Mouse (Mus musculus) hindbrain, embryonic 13.5 days (tissue): Measurements from ENCODE around the gene Tmem14a. TPM values are rescaled to one million over a fixed set of nuclear protein-coding genes. Genes with fewer than 3 reads are reported as not detected.
"Not testable (repeated sequence)": the region's sequence is repeated elsewhere in the genome, so short reads cannot be mapped to it uniquely, and the experiment has no call there.

Experiments
- ATAC-seq: fragments of 200-750 bp; cut with Nextera tagmentation; 2 replicates; pipeline ENCODE4 v1.8.0; 2017; ENCODE audit warnings: moderate TSS enrichment; ENCODE audit not compliant: low FRiP score
- H3K27ac ChIP-seq: fragments of 300-500 bp; sonication (generic); 2 replicates; pipeline ENCODE4 v1.5.1; 2015; ENCODE audit warnings: inconsistent platforms, mild to moderate bottlenecking, moderate library complexity
- H3K27me3 ChIP-seq: fragments of 300-500 bp; sonication (generic); 2 replicates; pipeline ENCODE4 v1.6.1; 2015; ENCODE audit warnings: mild to moderate bottlenecking, inconsistent platforms
- H3K36me3 ChIP-seq: fragments of 300-500 bp; sonication (generic); 2 replicates; pipeline ENCODE4 v1.6.1; 2015; ENCODE audit warnings: mild to moderate bottlenecking, inconsistent platforms
- H3K4me1 ChIP-seq: fragments of 300-500 bp; sonication (generic); replicated peaks from 2 replicates; pipeline ENCODE4 v1.6.1; 2015; ENCODE audit warnings: inconsistent platforms
- H3K4me2 ChIP-seq: fragments of 300-500 bp; sonication (generic); 2 replicates; pipeline ENCODE4 v1.6.1; 2015; ENCODE audit warnings: inconsistent platforms, mild to moderate bottlenecking, moderate library complexity
- H3K4me3 ChIP-seq: fragments of 300-500 bp; sonication (generic); 2 replicates; pipeline ENCODE4 v1.5.1; 2015; ENCODE audit warnings: mild to moderate bottlenecking, inconsistent platforms
- H3K9ac ChIP-seq: fragments of 300-500 bp; sonication (generic); 2 replicates; pipeline ENCODE4 v1.6.1; 2015; ENCODE audit warnings: mild to moderate bottlenecking, inconsistent platforms
- H3K9me3 ChIP-seq: fragments of 300-500 bp; sonication (generic); 2 replicates; pipeline ENCODE4 v1.6.1; 2016; ENCODE audit warnings: inconsistent platforms
- WGBS: fragments of 180-500 bp; shearing (Covaris S2); methylation state at CpG from one replicate; pipeline ENCODE4 v1.1.7; 2015; 5-methylcytosine and 5-hydroxymethylcytosine counted together
- polyA plus RNA-seq: library from polyadenylated mRNA; unstranded; fragments of >200 nt; fragmentation: Nextera tagmentation; extraction: Ambion mirVana; gene quantifications from 2 replicates; pipeline ENCODE4 v1.2.1, GENCODE M21; 2015

The Tmem14a gene
- polyA plus RNA-seq = 18.5 TPM in 2 replicates

DNA sequence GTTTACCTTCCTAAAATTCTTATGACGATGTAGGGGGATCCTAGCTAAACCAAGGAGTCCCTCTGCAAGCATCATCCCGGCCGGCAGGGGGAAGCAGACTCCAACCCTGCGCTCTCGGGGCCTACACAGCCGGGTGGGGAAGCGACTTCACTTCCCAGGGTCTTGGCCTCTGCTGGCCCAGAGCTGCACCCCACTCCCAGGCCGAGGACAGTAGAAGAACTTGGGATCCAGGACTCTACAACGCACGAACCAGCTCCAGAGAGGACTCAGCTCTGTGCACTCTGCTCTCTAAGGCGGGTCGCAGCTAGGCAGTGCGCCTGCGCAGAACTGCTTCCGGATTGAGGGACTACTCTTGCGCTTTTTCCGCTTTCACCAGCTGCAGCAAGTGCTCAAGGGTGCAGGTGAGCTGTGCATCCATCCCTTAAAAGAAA is at the start of gene Tmem14a:
TSS of gene Tmem14a (plus strand) at position 87 of the 431 bp plus-strand sequence.
- no peaks in the 10 kb centered on the region for H3K9me3 ChIP-seq
- no peaks in the 10 kb centered on the region for H3K27me3 ChIP-seq
- WGBS = under 1% methylated on average over 17 of the region's 17 CpGs
- peak within 1 kb of the TSS; percentile 54 for H3K4me3 ChIP-seq
- H3K4me2 ChIP-seq = peak within 1 kb of the TSS; percentile 72
- peak within 1 kb of the TSS; percentile 83 for H3K9ac ChIP-seq
- peak within 1 kb of the TSS; percentile 30; the same call in 1 of the 2 replicates for H3K27ac ChIP-seq
- peaks cover 9% of the 10 kb centered on the region for H3K4me1 ChIP-seq
- no peaks in the 10 kb centered on the region for H3K36me3 ChIP-seq
- peak; percentile 96 for ATAC-seq

- no peaks in the 10 kb centered on the region for H3K36me3 ChIP-seq
Observed at GRCm38 (mm10) chr1:21185196-21185595, 33.2 kb upstream of the Tmem14a start.

GRCm38 (mm10) chr1:21206241-21206640 is 12.1 kb upstream of the Tmem14a start:
- Histone ChIP-seq H3K9ac (no peak overlapping the region), H3K4me1 (no peaks in the 10 kb centered on the region), H3K27me3 (no peaks in the 10 kb centered on the region), H3K4me2 (no peak overlapping the region), H3K4me3 (no peak overlapping the region), H3K27ac (no peak overlapping the region), H3K36me3 (no peaks in the 10 kb centered on the region), H3K9me3 (no peaks in the 10 kb centered on the region)
- no peak for ATAC-seq
- 88% methylated on average over 1 of the region's 1 CpGs for WGBS

More at GRCm38 (mm10) chr1:21185196-21185595, 33.2 kb upstream of the Tmem14a start:
- Histone ChIP-seq H3K4me3 (no peak overlapping the region), H3K27ac (no peak overlapping the region), H3K9me3 (no peaks in the 10 kb centered on the region), H3K27me3 (no peaks in the 10 kb centered on the region), H3K9ac (no peak overlapping the region), H3K4me2 (no peak overlapping the region), H3K4me1 (no peaks in the 10 kb centered on the region)
- no peak for ATAC-seq
- 98% methylated on average over 6 of the region's 6 CpGs for WGBS

- not testable (repeated sequence) for H3K4me1 ChIP-seq, H3K4me3 ChIP-seq, H3K9ac ChIP-seq, H3K9me3 ChIP-seq, H3K27me3 ChIP-seq, H3K27ac ChIP-seq, H3K36me3 ChIP-seq, ATAC-seq, H3K4me2 ChIP-seq
- WGBS = 23% methylated on average over 3 of the region's 3 CpGs
Observed at GRCm38 (mm10) chr1:21213537-21213936, 4.8 kb upstream of the Tmem14a start.

DNA sequence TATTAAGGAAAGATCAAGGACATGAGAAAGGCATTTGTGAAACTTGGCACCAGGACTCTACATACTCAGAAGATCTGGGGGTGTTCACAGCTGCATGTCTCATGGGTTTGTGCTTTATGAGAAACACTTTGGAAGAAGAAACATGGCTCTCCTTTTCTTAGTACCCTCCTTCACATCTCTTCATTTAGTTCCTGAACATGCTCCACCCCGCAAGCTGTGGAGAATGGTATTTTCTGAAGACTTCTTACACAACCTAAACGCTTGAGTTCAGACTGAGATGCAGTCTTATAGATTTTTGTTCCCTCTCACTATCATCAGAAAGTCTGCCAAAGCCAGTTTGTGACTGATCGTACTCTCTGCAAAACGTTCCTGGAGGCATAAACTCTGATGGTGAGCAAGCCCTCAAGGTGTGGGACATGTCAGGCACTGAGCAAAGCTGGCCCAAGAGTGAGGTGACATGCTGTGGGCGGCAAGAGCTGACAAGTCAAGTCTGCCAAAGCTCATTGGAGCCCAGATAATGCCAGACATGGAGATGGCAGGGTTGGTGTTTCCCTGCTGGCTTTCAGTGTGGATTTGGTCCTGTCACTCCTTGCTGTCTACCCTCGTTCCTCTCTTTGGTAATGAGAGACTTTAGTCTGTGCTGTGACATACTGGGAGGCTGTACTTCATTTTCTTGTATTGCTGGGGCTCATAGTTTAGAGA is 4.2 kb upstream of the Tmem14a start:
- H3K4me1 ChIP-seq, H3K36me3 ChIP-seq, H3K4me2 ChIP-seq, H3K27me3 ChIP-seq, H3K9ac ChIP-seq, H3K9me3 ChIP-seq, H3K27ac ChIP-seq, H3K4me3 ChIP-seq, ATAC-seq: not testable (repeated sequence)
- 82% methylated on average over 6 of the region's 6 CpGs for WGBS

- Histone ChIP-seq H3K4me2 (no peak overlapping the region), H3K4me1 (no peaks in the 10 kb centered on the region), H3K27me3 (no peaks in the 10 kb centered on the region), H3K36me3 (peaks cover 14% of the 10 kb centered on the region), H3K4me3 (no peak overlapping the region), H3K9ac (no peak overlapping the region), H3K27ac (no peak overlapping the region), H3K9me3 (no peaks in the 10 kb centered on the region)
- no peak for ATAC-seq
- WGBS = 86% methylated on average over 6 of the region's 6 CpGs
Observed at GRCm38 (mm10) chr1:21227756-21228395, 9.5 kb downstream of the Tmem14a start.

GRCm38 (mm10) chr1:21228740-21229722 is 10.7 kb downstream of the Tmem14a start:
- H3K27me3 ChIP-seq, H3K4me1 ChIP-seq, H3K9me3 ChIP-seq, H3K4me2 ChIP-seq, H3K4me3 ChIP-seq, H3K9ac ChIP-seq, ATAC-seq, H3K27ac ChIP-seq: not testable (repeated sequence)
- H3K36me3 ChIP-seq = peaks cover 14% of the 10 kb centered on the region
- WGBS = 82% methylated on average over 15 of the region's 15 CpGs

DNA sequence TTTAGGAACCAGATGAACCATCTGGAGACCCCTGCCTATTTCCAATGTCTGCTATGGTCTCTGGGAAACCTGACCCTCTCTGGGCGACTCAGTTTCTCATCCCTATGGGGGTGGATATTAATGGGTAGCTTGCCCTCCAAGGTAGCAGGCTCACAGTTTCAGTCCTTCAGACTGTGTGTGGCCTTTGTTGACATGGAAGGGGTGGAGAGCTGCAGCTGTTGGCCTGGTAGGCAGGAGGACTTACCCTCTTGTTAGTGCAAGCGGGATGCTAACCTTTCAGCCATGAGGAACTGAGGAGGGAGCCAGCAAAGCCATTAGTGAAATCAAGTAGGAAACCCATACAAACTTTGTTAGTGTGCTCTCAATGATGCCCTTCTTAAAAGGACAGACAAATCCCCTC is 12.0 kb downstream of the Tmem14a start:
- Histone ChIP-seq H3K9ac (no peak overlapping the region), H3K4me1 (no peaks in the 10 kb centered on the region), H3K36me3 (peaks cover 14% of the 10 kb centered on the region), H3K27ac (no peak overlapping the region), H3K27me3 (no peaks in the 10 kb centered on the region), H3K9me3 (no peaks in the 10 kb centered on the region), H3K4me3 (no peak overlapping the region), H3K4me2 (no peak overlapping the region)
- 84% methylated on average over 2 of the region's 2 CpGs for WGBS
- ATAC-seq = no peak

- WGBS = 59% methylated on average over 5 of the region's 5 CpGs
- no peak for ATAC-seq
Observed at GRCm38 (mm10) chr1:21231744-21232464, 13.5 kb downstream of the Tmem14a start.

GRCm38 (mm10) chr1:21232516-21232915 is 14.1 kb downstream of the Tmem14a start:
- WGBS = 93% methylated on average over 1 of the region's 1 CpGs
- ATAC-seq = no peak
- Histone ChIP-seq H3K27ac (no peak overlapping the region), H3K36me3 (peaks cover 6% of the 10 kb centered on the region), H3K27me3 (no peaks in the 10 kb centered on the region), H3K4me3 (no peak overlapping the region), H3K4me2 (no peak overlapping the region), H3K4me1 (no peaks in the 10 kb centered on the region), H3K9ac (no peak overlapping the region), H3K9me3 (no peaks in the 10 kb centered on the region)

More at GRCm38 (mm10) chr1:21231744-21232464, 13.5 kb downstream of the Tmem14a start:
- Histone ChIP-seq H3K4me2 (no peak overlapping the region), H3K27me3 (no peaks in the 10 kb centered on the region), H3K9ac (no peak overlapping the region), H3K36me3 (peaks cover 8% of the 10 kb centered on the region), H3K4me1 (no peaks in the 10 kb centered on the region), H3K4me3 (no peak overlapping the region), H3K9me3 (no peaks in the 10 kb centered on the region), H3K27ac (no peak overlapping the region)

DNA sequence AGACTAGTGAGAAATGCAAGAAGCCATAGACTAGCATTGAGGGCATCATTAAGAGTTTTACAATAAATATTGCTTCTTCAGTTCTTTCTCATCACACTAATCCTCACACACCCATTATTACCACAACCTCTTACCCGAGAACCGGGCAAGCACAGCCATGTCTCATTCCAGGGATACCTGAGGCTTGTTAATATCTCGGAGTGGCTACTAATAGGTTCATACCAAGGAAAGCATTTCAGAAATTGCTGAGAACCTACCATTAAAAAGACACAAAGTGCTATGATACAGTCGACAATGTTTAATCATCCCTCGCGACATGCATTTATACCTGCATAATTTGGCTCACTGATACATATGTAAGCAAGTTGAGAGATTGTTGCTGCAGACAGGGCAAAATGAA is 17.0 kb downstream of the Tmem14a start:
- no peaks in the 10 kb centered on the region for H3K27me3 ChIP-seq
- H3K4me3 ChIP-seq = no peak overlapping the region
- 96% methylated on average over 6 of the region's 6 CpGs for WGBS
- no peak overlapping the region for H3K4me2 ChIP-seq
- no peaks in the 10 kb centered on the region for H3K4me1 ChIP-seq
- no peak overlapping the region for H3K27ac ChIP-seq
- no peak for ATAC-seq
- no peaks in the 10 kb centered on the region for H3K9me3 ChIP-seq
- H3K36me3 ChIP-seq = no peaks in the 10 kb centered on the region
- no peak overlapping the region for H3K9ac ChIP-seq
